Mouse (Mus musculus): Measurements from ENCODE around the gene Il10ra.

Gene Il10ra
- long read RNA-seq, experiment 1, partial matches to known transcripts = 0 of 3 reads
- long read RNA-seq, experiment 1, other reads (novel, unspliced or antisense) = 0 of 3 reads
- long read RNA-seq, experiment 2, partial matches to known transcripts = 0 of 2 reads
- long read RNA-seq, experiment 2, other reads (novel, unspliced or antisense) = 1 of 2 reads

GRCm38 (mm10) chr9:45268597-45269325 lies at the start of gene Il10ra:
Gene Il10ra (minus strand): TSS chr9:45269149.
- intact Hi-C loops (cut with DNase I) = no loop called here

- intact Hi-C loops (cut with DNase I) = no loop called here
Measured at GRCm38 (mm10) chr9:45317635-45318034, 48.7 kb upstream of the Il10ra start.

GRCm38 (mm10) chr9:45313913-45314312 lies 45.0 kb upstream of the Il10ra start:
- intact Hi-C loops (cut with DNase I) = no loop called here

GRCm38 (mm10) chr9:45311858-45312257 lies 42.9 kb upstream of the Il10ra start:
- intact Hi-C loops (cut with DNase I) = no loop called here

- intact Hi-C loops (cut with DNase I) = no loop called here
Measured at GRCm38 (mm10) chr9:45308521-45308920, 39.6 kb upstream of the Il10ra start.

GRCm38 (mm10) chr9:45306746-45307410 lies 37.9 kb upstream of the Il10ra start:
- intact Hi-C loops (cut with DNase I) = no loop called here

- intact Hi-C loops (cut with DNase I) = loop anchor here (2.0 kb wide), 3 partner anchors 43 to 107 kb away; no protein-coding TSS in a partner anchor
Measured at GRCm38 (mm10) chr9:45301771-45302170, 32.8 kb upstream of the Il10ra start.

GRCm38 (mm10) chr9:45300422-45301104 lies 31.6 kb upstream of the Il10ra start:
- intact Hi-C loops (cut with DNase I) = loop anchor here (1.0 to 2.0 kb wide), 4 partner anchors 44 to 108 kb away; no protein-coding TSS in a partner anchor

GRCm38 (mm10) chr9:45299231-45300006 lies 30.5 kb upstream of the Il10ra start:
- intact Hi-C loops (cut with DNase I) = loop anchor here (1.0 to 2.0 kb wide), 4 partner anchors 45 to 109 kb away; no protein-coding TSS in a partner anchor

- intact Hi-C loops (cut with DNase I) = no loop called here
Measured at GRCm38 (mm10) chr9:45294210-45295011, 25.5 kb upstream of the Il10ra start.

- intact Hi-C loops (cut with DNase I) = no loop called here
Measured at GRCm38 (mm10) chr9:45291481-45292168, 22.7 kb upstream of the Il10ra start.

- intact Hi-C loops (cut with DNase I) = no loop called here
Measured at GRCm38 (mm10) chr9:45282466-45282865, 13.5 kb upstream of the Il10ra start.

GRCm38 (mm10) chr9:45280891-45281290 lies 11.9 kb upstream of the Il10ra start:
- intact Hi-C loops (cut with DNase I) = no loop called here

GRCm38 (mm10) chr9:45280059-45280458 lies 11.1 kb upstream of the Il10ra start:
- intact Hi-C loops (cut with DNase I) = no loop called here

- intact Hi-C loops (cut with DNase I) = no loop called here
Measured at GRCm38 (mm10) chr9:45274635-45275034, 5.7 kb upstream of the Il10ra start.

- intact Hi-C loops (cut with DNase I) = no loop called here
Measured at GRCm38 (mm10) chr9:45274218-45274617, 5.3 kb upstream of the Il10ra start.

- intact Hi-C loops (cut with DNase I) = no loop called here
Measured at GRCm38 (mm10) chr9:45272213-45272612, 3.3 kb upstream of the Il10ra start.

- intact Hi-C loops (cut with DNase I) = no loop called here
Measured at GRCm38 (mm10) chr9:45268079-45268478, 870 bp downstream of the Il10ra start.

- intact Hi-C loops (cut with DNase I) = no loop called here
Measured at GRCm38 (mm10) chr9:45267099-45267498, 1.9 kb downstream of the Il10ra start.
